Mouse (Mus musculus) left cerebral cortex, postnatal 25 days (tissue): ENCODE measurements at regions not wholly inside any gene's neighbourhood (a gene's known extent, or its start where the extent isn't known, plus 50 kb on each side); places are given as distances from the start of the nearest gene placed in this dataset.

Experiments used
- DNase-seq, 2 experiments: peaks; one replicate each; pipeline ENCODE4 v3.0.0; 2022; ENCODE audit warnings: low spot score in 2 of 2, mixed read lengths in 1 of 2
- intact Hi-C: fragments of 180-260 bp; cut with DNase I; formaldehyde crosslinking; loops from one replicate; pipeline ENCODE4 v1.15.1; 2025

- intact Hi-C loops, result no loop called here
- no peak for DNase-seq
These were observed 138.1 kb upstream of the Stmnd1 start for GRCm38 (mm10) chr13:46135411-46135810.

GRCm38 (mm10) chr13:46129236-46129855, 144.2 kb upstream of the Stmnd1 start:
- intact Hi-C loops, result no loop called here
- DNase-seq, result peak; percentile 38 to 76

- DNase-seq, result no peak
- intact Hi-C loops, result no loop called here
These were observed 150.1 kb upstream of the Stmnd1 start for GRCm38 (mm10) chr13:46123446-46123845.

GRCm38 (mm10) chr13:46116576-46116975, 151.8 kb upstream of the Atxn1 start:
- intact Hi-C loops, result no loop called here
- DNase-seq, result peak in 1 of 2 experiments; percentile 54

- DNase-seq, result no peak
- intact Hi-C loops, result no loop called here
These were observed 140.2 kb upstream of the Atxn1 start for GRCm38 (mm10) chr13:46104971-46105370.

GRCm38 (mm10) chr13:46098621-46099020, 133.8 kb upstream of the Atxn1 start:
- intact Hi-C loops, result loop anchor here (5.0 kb wide), 2 partner anchors 56 to 159 kb away; no protein-coding TSS in a partner anchor
- DNase-seq, result no peak

- peak in 1 of 2 experiments; percentile 92 for DNase-seq
- intact Hi-C loops, result loop anchor here (5.0 kb wide), 2 partner anchors 56 to 159 kb away; no protein-coding TSS in a partner anchor
These were observed 133.3 kb upstream of the Atxn1 start for GRCm38 (mm10) chr13:46098131-46098530.

- DNase-seq, result no peak
These were observed 132.2 kb upstream of the Atxn1 start for GRCm38 (mm10) chr13:46096968-46097367.

GRCm38 (mm10) chr13:46096416-46096815, 131.6 kb upstream of the Atxn1 start:
- peak in 1 of 2 experiments; percentile 82 for DNase-seq
- intact Hi-C loops, result loop anchor here (2.0 to 5.0 kb wide), 3 partner anchors 54 to 161 kb away; partner anchors contain the start of gene Atxn1

More at GRCm38 (mm10) chr13:46096968-46097367, 132.2 kb upstream of the Atxn1 start:
- intact Hi-C loops, result loop anchor here (2.0 to 5.0 kb wide), 3 partner anchors 55 to 160 kb away; partner anchors contain the start of gene Atxn1

- peak in 1 of 2 experiments; percentile 54 for DNase-seq
- intact Hi-C loops, result no loop called here
These were observed 128.0 kb upstream of the Atxn1 start for GRCm38 (mm10) chr13:46092787-46093186.

GRCm38 (mm10) chr13:46091109-46091508, 126.3 kb upstream of the Atxn1 start:
- intact Hi-C loops, result no loop called here
- no peak for DNase-seq

- intact Hi-C loops, result no loop called here
- no peak for DNase-seq
These were observed 123.4 kb upstream of the Atxn1 start for GRCm38 (mm10) chr13:46088237-46088636.

GRCm38 (mm10) chr13:46087663-46088062, 122.9 kb upstream of the Atxn1 start:
- peak in 1 of 2 experiments; percentile 67 for DNase-seq
- intact Hi-C loops, result no loop called here

- intact Hi-C loops, result no loop called here
- no peak for DNase-seq
These were observed 112.1 kb upstream of the Atxn1 start for GRCm38 (mm10) chr13:46076879-46077278.

- intact Hi-C loops, result no loop called here
- DNase-seq, result peak in 1 of 2 experiments; percentile 66
These were observed 106.9 kb upstream of the Atxn1 start for GRCm38 (mm10) chr13:46071670-46072069.

GRCm38 (mm10) chr13:46069571-46069970, 104.8 kb upstream of the Atxn1 start:
- intact Hi-C loops, result no loop called here
- no peak for DNase-seq

GRCm38 (mm10) chr13:46062758-46063157, 98.0 kb upstream of the Atxn1 start:
- intact Hi-C loops, result no loop called here
- no peak for DNase-seq

- DNase-seq, result no peak
- intact Hi-C loops, result no loop called here
These were observed 95.1 kb upstream of the Atxn1 start for GRCm38 (mm10) chr13:46059870-46060269.

- no peak for DNase-seq
- intact Hi-C loops, result no loop called here
These were observed 94.1 kb upstream of the Atxn1 start for GRCm38 (mm10) chr13:46058862-46059261.

- intact Hi-C loops, result no loop called here
- no peak for DNase-seq
These were observed 93.5 kb upstream of the Atxn1 start for GRCm38 (mm10) chr13:46058341-46058740.

GRCm38 (mm10) chr13:46055410-46055809, 90.6 kb upstream of the Atxn1 start:
- DNase-seq, result peak in 1 of 2 experiments; percentile 58
- intact Hi-C loops, result no loop called here
